Mouse (Mus musculus): ENCODE results near the gene Sult1c1. TPM values are rescaled to one million over a fixed set of nuclear protein-coding genes. Genes with fewer than 3 reads are reported as not detected.
"Not testable (repeated sequence)": the region's sequence is repeated elsewhere in the genome, so short reads cannot be mapped to it uniquely, and the experiment has no call there.

Gene Sult1c1
- not detected in 2 replicates for polyA plus RNA-seq (2015; fragmentation: Nextera tagmentation; extraction: Ambion mirVana)

DNA sequence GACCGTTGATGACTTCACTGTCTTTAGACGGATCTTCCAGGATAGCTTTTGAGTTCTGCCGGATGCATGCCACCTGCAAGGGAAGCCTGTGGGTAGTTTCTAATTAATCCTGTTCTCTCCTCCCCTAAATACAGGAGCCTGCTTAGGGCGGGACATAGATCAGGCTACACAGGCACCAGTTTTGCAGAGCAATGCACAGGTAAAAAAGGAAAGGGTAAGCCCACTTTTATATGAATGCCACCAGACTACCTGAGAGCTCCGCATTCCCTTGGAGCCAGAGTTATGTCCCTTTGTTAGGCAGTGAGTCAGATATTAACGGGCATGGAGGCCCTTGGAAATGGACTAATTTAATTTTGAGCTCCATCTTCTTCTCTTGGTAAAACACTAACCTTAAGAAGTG, at the start of gene Sult1c1:
Gene Sult1c1 (minus strand): TSS at position 101 of the 400 bp plus-strand sequence.
- no peaks in the 10 kb centered on the region for H3K9me3 ChIP-seq
- no peaks in the 10 kb centered on the region for H3K27me3 ChIP-seq
- H3K36me3 ChIP-seq: no peaks in the 10 kb centered on the region
- no peak for ATAC-seq (ENCODE audit: borderline replicate concordance, extremely low read depth, low FRiP score, low TSS enrichment)
- no peak within 1 kb of the TSS for H3K4me2 ChIP-seq
- H3K27ac ChIP-seq: no peak within 1 kb of the TSS
- H3K9ac ChIP-seq: no peak within 1 kb of the TSS
- WGBS: 84% methylated on average over 6 of the region's 6 CpGs
- no peaks in the 10 kb centered on the region for H3K4me1 ChIP-seq
- no peak within 1 kb of the TSS for H3K4me3 ChIP-seq

DNA sequence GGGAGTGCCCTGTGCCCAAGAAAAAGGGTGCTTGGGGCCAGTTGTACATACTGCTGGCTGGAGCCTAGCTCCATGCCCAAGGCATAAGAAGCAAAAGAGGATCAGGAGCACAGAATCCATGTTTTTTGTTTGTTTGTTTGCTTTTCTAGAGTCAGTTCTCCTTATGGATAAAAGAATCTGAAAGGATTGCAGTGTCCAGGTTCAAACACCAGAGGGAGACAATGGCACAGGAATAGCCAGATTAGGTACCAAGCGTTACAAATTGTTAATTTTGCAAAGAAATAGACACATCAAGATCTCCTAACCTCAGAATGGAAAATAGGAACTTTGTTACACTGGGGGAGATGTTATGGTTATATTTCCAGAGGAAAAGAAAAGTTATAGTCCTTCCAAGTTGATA, 23.7 kb upstream of the Sult1c1 start:
- no peak for ATAC-seq (ENCODE audit: borderline replicate concordance, extremely low read depth, low FRiP score, low TSS enrichment)
- Histone ChIP-seq H3K9me3 (no peaks in the 10 kb centered on the region), H3K4me3 (no peak overlapping the region), H3K36me3 (no peaks in the 10 kb centered on the region), H3K27ac (no peak overlapping the region), H3K27me3 (no peaks in the 10 kb centered on the region), H3K9ac (no peak overlapping the region), H3K4me1 (no peaks in the 10 kb centered on the region), H3K4me2 (no peak overlapping the region)
- 9% methylated on average over 1 of the region's 1 CpGs for WGBS

DNA sequence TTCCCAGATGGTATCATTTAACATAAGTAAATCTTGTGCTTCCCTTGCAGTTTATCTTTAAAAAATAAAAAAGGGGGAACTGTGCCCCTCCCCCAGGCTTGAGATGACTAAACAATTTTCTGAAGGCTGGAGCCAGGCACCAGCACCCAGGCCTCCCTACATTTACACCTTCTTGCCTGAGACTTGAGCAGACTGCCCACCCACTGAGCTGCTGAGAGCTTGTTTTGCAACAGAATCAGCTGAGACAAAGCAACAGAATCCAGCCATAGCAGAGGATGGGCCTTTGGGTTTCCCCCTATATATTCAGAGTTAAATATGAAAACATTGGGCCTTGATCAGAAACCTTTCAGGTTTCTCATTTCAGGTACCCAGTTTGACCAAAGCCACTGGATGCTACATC, 20.7 kb upstream of the Sult1c1 start:
- Histone ChIP-seq H3K4me2 (no peak overlapping the region), H3K4me3 (no peak overlapping the region), H3K9ac (no peak overlapping the region), H3K27me3 (no peaks in the 10 kb centered on the region), H3K9me3 (no peaks in the 10 kb centered on the region), H3K27ac (no peak overlapping the region), H3K4me1 (no peaks in the 10 kb centered on the region), H3K36me3 (no peaks in the 10 kb centered on the region)
- ATAC-seq (ENCODE audit: borderline replicate concordance, extremely low read depth, low FRiP score, low TSS enrichment): no peak

DNA sequence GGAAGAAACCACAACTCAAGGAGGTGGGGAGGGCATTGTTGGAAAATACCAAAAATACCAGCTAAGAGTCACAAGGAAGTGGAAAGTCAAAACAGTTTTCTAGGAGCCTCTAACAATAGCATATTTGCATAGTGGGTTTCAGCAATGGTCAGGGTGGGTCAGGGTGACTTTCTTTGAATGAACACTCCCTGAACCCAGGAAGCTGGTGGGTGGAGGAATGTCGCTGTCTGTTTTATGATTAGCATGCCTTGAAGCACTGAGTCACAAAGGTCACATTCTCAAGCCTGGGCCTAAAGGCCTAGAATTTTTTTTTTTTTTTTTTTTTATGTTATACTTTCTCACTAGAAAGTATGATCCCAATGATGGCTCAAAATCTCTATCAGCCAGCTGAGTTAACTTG, 20.1 kb upstream of the Sult1c1 start:
- ATAC-seq (ENCODE audit: borderline replicate concordance, extremely low read depth, low FRiP score, low TSS enrichment); H3K27ac ChIP-seq; H3K9me3 ChIP-seq; H3K4me3 ChIP-seq; H3K4me2 ChIP-seq; H3K36me3 ChIP-seq; H3K4me1 ChIP-seq; H3K9ac ChIP-seq; H3K27me3 ChIP-seq: not testable (repeated sequence)
- 48% methylated on average over 1 of the region's 1 CpGs for WGBS

DNA sequence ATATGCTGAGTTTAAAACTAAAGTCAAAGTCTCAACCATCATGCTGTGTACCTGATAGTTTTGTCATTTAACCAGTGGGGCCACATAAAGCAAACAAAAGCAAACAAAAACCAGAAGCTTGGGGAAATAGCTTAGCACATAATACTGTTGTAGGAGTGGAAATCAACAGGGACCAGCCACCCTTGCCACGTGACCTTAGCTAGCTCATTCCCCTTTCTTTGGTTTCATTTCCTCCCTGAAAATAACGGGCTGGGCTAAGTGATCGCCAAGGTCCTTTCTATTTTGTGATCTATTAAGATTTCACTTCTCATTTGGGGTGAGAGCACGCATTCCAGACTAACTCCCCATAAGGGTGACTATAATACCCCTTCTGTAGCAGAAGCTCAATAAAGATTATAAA, 13.0 kb upstream of the Sult1c1 start:
- Histone ChIP-seq H3K9me3 (no peaks in the 10 kb centered on the region), H3K4me1 (no peaks in the 10 kb centered on the region), H3K27ac (no peak overlapping the region), H3K9ac (no peak overlapping the region), H3K36me3 (no peaks in the 10 kb centered on the region), H3K4me2 (no peak overlapping the region), H3K27me3 (no peaks in the 10 kb centered on the region), H3K4me3 (no peak overlapping the region)
- WGBS: 69% methylated on average over 4 of the region's 4 CpGs
- no peak for ATAC-seq (ENCODE audit: borderline replicate concordance, extremely low read depth, low FRiP score, low TSS enrichment)

DNA sequence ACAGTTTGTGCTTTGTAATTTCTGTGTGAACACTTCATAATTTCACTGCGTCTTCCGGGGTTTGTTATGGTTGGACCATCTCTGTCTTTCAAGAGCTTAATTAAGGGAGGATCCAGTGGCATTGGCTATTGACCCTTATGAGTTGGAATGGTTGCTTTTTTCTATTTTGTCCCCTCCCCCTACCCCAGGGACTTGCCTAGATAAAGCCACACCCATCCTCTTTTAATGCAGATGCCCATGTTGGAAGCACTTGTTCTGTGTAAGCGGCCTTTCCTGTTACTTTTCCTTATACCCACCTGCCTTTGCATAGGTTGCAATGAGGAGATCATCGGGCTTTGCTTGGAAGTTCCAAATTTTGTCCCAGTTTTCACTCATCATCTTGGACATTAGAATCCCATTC, 16.9 kb downstream of the Sult1c1 start:
- Histone ChIP-seq H3K9me3 (no peaks in the 10 kb centered on the region), H3K27me3 (no peaks in the 10 kb centered on the region), H3K36me3 (no peaks in the 10 kb centered on the region), H3K4me2 (no peak overlapping the region), H3K4me3 (no peak overlapping the region), H3K9ac (no peak overlapping the region), H3K27ac (no peak overlapping the region), H3K4me1 (no peaks in the 10 kb centered on the region)
- ATAC-seq (ENCODE audit: borderline replicate concordance, extremely low read depth, low FRiP score, low TSS enrichment): no peak
- 82% methylated on average over 4 of the region's 4 CpGs for WGBS

DNA sequence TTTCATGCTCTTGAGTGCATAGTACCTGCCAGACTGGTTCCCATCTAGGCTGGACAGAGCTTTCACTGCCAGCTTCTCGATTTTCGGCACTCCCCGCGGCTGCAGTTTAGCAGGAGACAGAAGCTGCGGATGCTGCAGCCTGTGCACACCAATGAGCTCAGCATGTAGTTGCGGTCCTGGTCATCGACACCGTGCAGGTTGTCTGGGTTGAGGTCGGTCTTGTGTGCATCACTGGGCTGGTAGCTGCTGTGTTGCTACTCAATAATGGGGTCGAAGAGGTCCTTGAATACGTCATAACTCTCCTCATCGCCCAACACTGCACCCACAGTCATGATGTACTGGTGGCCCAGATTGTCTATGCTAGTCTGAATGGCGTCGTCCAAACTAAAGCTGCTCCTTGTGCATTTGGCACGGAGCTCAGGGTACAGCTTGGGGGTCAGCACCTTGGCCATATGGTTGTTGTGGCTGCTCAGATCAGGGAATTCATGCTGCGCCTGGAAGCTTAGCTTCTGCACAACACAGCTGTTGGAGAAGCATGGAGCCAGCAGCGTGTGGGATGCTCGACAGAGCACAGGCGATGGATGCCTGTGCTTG, 48.8 kb downstream of the Sult1c1 start:
- Histone ChIP-seq H3K27me3 (no peaks in the 10 kb centered on the region), H3K4me2 (no peak overlapping the region), H3K4me3 (no peak overlapping the region), H3K9me3 (no peaks in the 10 kb centered on the region), H3K4me1 (no peaks in the 10 kb centered on the region), H3K9ac (no peak overlapping the region), H3K36me3 (no peaks in the 10 kb centered on the region), H3K27ac (no peak overlapping the region)
- no peak for ATAC-seq (ENCODE audit: borderline replicate concordance, extremely low read depth, low FRiP score, low TSS enrichment)
- 86% methylated on average over 19 of the region's 19 CpGs for WGBS

DNA sequence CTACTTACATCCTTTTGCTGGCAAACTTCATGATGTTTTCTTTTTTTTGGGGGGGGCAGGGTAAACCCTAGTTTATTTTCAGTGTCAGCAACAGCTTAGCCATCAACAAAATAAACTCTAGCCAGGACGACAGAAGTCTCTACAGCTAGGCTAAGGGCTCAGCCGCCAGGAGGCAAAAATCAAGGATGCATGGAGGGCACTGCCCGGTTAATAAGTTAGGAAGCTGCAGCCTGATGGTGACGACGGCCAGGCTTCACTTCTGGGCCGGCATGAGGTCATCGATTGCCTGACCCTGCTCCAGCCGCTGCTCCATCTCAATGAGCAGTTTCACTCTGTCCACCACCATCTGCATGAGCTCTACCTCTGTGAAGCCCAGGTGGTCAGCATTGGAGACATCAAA, 49.7 kb downstream of the Sult1c1 start:
- Histone ChIP-seq H3K27ac (no peak overlapping the region), H3K4me1 (no peaks in the 10 kb centered on the region), H3K4me3 (no peak overlapping the region), H3K4me2 (no peak overlapping the region), H3K27me3 (no peaks in the 10 kb centered on the region), H3K9ac (no peak overlapping the region), H3K36me3 (no peaks in the 10 kb centered on the region), H3K9me3 (no peaks in the 10 kb centered on the region)
- no peak for ATAC-seq (ENCODE audit: borderline replicate concordance, extremely low read depth, low FRiP score, low TSS enrichment)
- 85% methylated on average over 8 of the region's 8 CpGs for WGBS

Other genes with a start within 250 kb of the Sult1c1 start
- not detected in 2 replicates for gene Sult1c2, start 144.3 kb downstream of the Sult1c1 start, polyA plus RNA-seq (2015; fragmentation: Nextera tagmentation; extraction: Ambion mirVana)

All from lung, embryonic 15.5 days (tissue).